Mouse (Mus musculus) liver, postnatal 0 days (tissue): ENCODE data around the gene Uri1. TPM values are rescaled to one million over a fixed set of nuclear protein-coding genes. Genes with fewer than 3 reads are reported as not detected.

Experiments
- ATAC-seq: fragments of 200-750 bp; cut with Nextera tagmentation; 2 replicates; pipeline ENCODE4 v1.8.0; 2017; ENCODE audit warnings: mild to moderate bottlenecking, moderate library complexity
- DNase-seq: peaks from one replicate; pipeline ENCODE4 v3.0.0-alpha.2; 2016
- H3K27ac ChIP-seq: fragments of 300-500 bp; sonication (generic); 2 replicates; pipeline ENCODE4 v1.5.1; 2014; ENCODE audit warnings: antibody characterized with exemption, moderate library complexity, mild to moderate bottlenecking, low read depth
- H3K27me3 ChIP-seq: fragments of 300-500 bp; sonication (generic); 2 replicates; pipeline ENCODE4 v1.6.1; 2014; ENCODE audit warnings: low read length, control low read depth, mixed read lengths; ENCODE audit not compliant: insufficient read depth
- H3K36me3 ChIP-seq: fragments of 300-500 bp; sonication (generic); replicated peaks from 2 replicates; pipeline ENCODE4 v1.6.1; 2014; ENCODE audit warnings: mild to moderate bottlenecking, control low read depth, low read length, moderate library complexity, mixed read lengths; ENCODE audit not compliant: insufficient read depth
- H3K4me1 ChIP-seq: fragments of 300-500 bp; sonication (generic); 2 replicates; pipeline ENCODE4 v1.6.1; 2014; ENCODE audit warnings: antibody characterized with exemption, mild to moderate bottlenecking, control low read depth; ENCODE audit not compliant: insufficient read depth
- H3K4me2 ChIP-seq: fragments of 300-500 bp; sonication (generic); 2 replicates; pipeline ENCODE4 v1.6.1; 2014; ENCODE audit warnings: low read depth, mild to moderate bottlenecking, low read length, moderate library complexity, mixed read lengths
- H3K4me3 ChIP-seq: fragments of 300-500 bp; sonication (generic); 2 replicates; pipeline ENCODE4 v1.5.1; 2014; ENCODE audit warnings: low read depth, low read length
- H3K9ac ChIP-seq: fragments of 300-500 bp; sonication (generic); replicated peaks from 2 replicates; pipeline ENCODE4 v1.6.1; 2014; ENCODE audit warnings: mild to moderate bottlenecking, moderate library complexity
- H3K9me3 ChIP-seq: fragments of 300-500 bp; sonication (generic); 2 replicates; pipeline ENCODE4 v1.6.1; 2016; ENCODE audit warnings: mild to moderate bottlenecking, control low read depth, low read length, mixed read lengths
- CTCF ChIP-seq: sonication (generic); IDR thresholded peaks from 2 replicates; pipeline ENCODE4 v1.5.1; 2016; ENCODE audit warnings: antibody characterized with exemption, low read depth
- EP300 ChIP-seq: IDR thresholded peaks from 2 replicates; pipeline ENCODE4 v1.6.1; 2016; ENCODE audit warnings: antibody characterized with exemption, low read depth, mild to moderate bottlenecking
- WGBS: fragments of 180-500 bp; shearing (Covaris S2); extraction: QIAGEN DNeasy Blood & Tissue Kit; methylation state at CpG from one replicate; pipeline ENCODE4 v1.1.7; 2014; ENCODE audit not compliant: insufficient replicate concordance; 5-methylcytosine and 5-hydroxymethylcytosine counted together
- polyA plus RNA-seq: library from polyadenylated mRNA; unstranded; fragments of >200 nt; fragmentation: Nextera tagmentation; extraction: Ambion mirVana; gene quantifications from 2 replicates; pipeline ENCODE4 v1.2.1, GENCODE M21; 2015

Uri1 gene
- polyA plus RNA-seq, 1 experiment from 2014 or later, result 15.1 TPM

GRCm38 (mm10) chr7:38019369-38019749 is 4.0 kb downstream of the Uri1 start:
- peak overlapping the region; percentile 87 for H3K27ac ChIP-seq
- WGBS, result 2% methylated on average over 38 of the region's 49 CpGs
- no peaks in the 10 kb centered on the region for H3K4me1 ChIP-seq
- no peaks in the 10 kb centered on the region for H3K27me3 ChIP-seq
- peak overlapping the region; percentile 87 for H3K9ac ChIP-seq
- no peaks in the 10 kb centered on the region for H3K36me3 ChIP-seq
- no peak for TF ChIP-seq EP300
- no peak for TF ChIP-seq CTCF
- H3K4me2 ChIP-seq, result peak overlapping the region; percentile 89
- ATAC-seq, result peak; percentile 90
- peak; percentile 93 for DNase-seq
- no peaks in the 10 kb centered on the region for H3K9me3 ChIP-seq
- H3K4me3 ChIP-seq, result peak overlapping the region; percentile 86

- Histone ChIP-seq H3K9me3 (no peaks in the 10 kb centered on the region), H3K4me2 (peak overlapping the region; percentile 89), H3K4me1 (no peaks in the 10 kb centered on the region), H3K27me3 (no peaks in the 10 kb centered on the region), H3K36me3 (no peaks in the 10 kb centered on the region), H3K4me3 (peak overlapping the region; percentile 86), H3K9ac (peak overlapping the region; percentile 87), H3K27ac (peak overlapping the region; percentile 87)
- TF ChIP-seq EP300, result no peak
- no peak for TF ChIP-seq CTCF
- DNase-seq (peak; percentile 73), ATAC-seq (peak; percentile 80)
- WGBS, result under 1% methylated on average over 67 of the region's 67 CpGs
Measured at GRCm38 (mm10) chr7:38018416-38019368, 4.7 kb downstream of the Uri1 start.

- Histone ChIP-seq H3K27ac (no peak overlapping the region), H3K4me3 (no peak overlapping the region), H3K36me3 (no peaks in the 10 kb centered on the region), H3K4me1 (no peaks in the 10 kb centered on the region; the same call in 1 of the 2 replicates), H3K9me3 (no peaks in the 10 kb centered on the region), H3K27me3 (no peaks in the 10 kb centered on the region), H3K4me2 (no peak overlapping the region), H3K9ac (no peak overlapping the region)
- ATAC-seq, result no peak
- no peak for DNase-seq
- 63% methylated on average over 5 of the region's 5 CpGs for WGBS
- no peak for TF ChIP-seq EP300
- no peak for TF ChIP-seq CTCF
Measured at GRCm38 (mm10) chr7:38015356-38015755, 8.0 kb downstream of the Uri1 start.

- no peak for DNase-seq
- Histone ChIP-seq H3K4me2 (no peak overlapping the region), H3K27me3 (no peaks in the 10 kb centered on the region), H3K4me1 (no peaks in the 10 kb centered on the region; the same call in 1 of the 2 replicates), H3K36me3 (no peaks in the 10 kb centered on the region), H3K4me3 (no peak overlapping the region), H3K9me3 (no peaks in the 10 kb centered on the region), H3K27ac (no peak overlapping the region), H3K9ac (no peak overlapping the region)
- ATAC-seq, result no peak
- 67% methylated on average over 3 of the region's 3 CpGs for WGBS
- TF ChIP-seq CTCF (no peak), EP300 (no peak)
Measured at GRCm38 (mm10) chr7:38013946-38014345, 9.4 kb downstream of the Uri1 start.

- ATAC-seq, result no peak
- H3K4me3 ChIP-seq, result no peak overlapping the region
- H3K4me1 ChIP-seq, result no peaks in the 10 kb centered on the region; the same call in 1 of the 2 replicates
- no peak overlapping the region for H3K9ac ChIP-seq
- WGBS, result 94% methylated on average over 4 of the region's 4 CpGs
- no peaks in the 10 kb centered on the region for H3K9me3 ChIP-seq
- no peak overlapping the region for H3K27ac ChIP-seq
- no peak for DNase-seq
- no peaks in the 10 kb centered on the region for H3K27me3 ChIP-seq
- TF ChIP-seq EP300, result no peak
- TF ChIP-seq CTCF, result no peak
- H3K4me2 ChIP-seq, result no peak overlapping the region
- H3K36me3 ChIP-seq, result no peaks in the 10 kb centered on the region
Measured at GRCm38 (mm10) chr7:38012811-38013210, 10.5 kb downstream of the Uri1 start.

DNA sequence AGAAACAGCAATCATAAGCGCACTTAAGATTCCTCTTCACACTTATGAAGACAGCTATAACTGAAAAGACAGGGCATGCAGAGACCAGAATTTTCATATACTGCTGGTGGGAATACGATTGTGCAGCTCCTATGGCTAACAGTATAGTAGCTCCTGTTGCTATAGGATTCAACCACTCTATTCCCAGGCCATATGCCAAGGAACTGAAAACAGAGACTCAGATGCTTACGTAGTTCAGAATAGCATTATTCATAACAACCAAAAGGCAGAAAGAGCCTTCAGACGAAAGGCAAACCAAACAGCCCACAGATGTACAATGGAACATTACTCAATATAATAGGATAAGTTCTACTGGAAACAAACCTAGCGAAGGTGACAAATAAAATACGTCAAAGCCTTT is 15.0 kb downstream of the Uri1 start:
- Histone ChIP-seq H3K4me1 (no peaks in the 10 kb centered on the region; the same call in 1 of the 2 replicates), H3K9ac (no peak overlapping the region), H3K27ac (no peak overlapping the region), H3K4me2 (no peak overlapping the region), H3K36me3 (no peaks in the 10 kb centered on the region), H3K9me3 (no peaks in the 10 kb centered on the region), H3K4me3 (no peak overlapping the region), H3K27me3 (no peaks in the 10 kb centered on the region)
- DNase-seq, result no peak
- WGBS, result 85% methylated on average over 6 of the region's 6 CpGs
- ATAC-seq, result no peak
- TF ChIP-seq CTCF (no peak), EP300 (no peak)
